Mouse (Mus musculus) embryo, embryonic 10 days (tissue): Measurements from ENCODE around the gene Cep350.

ENCODE experiments used
- DNase-seq: peaks from one replicate; pipeline ENCODE4 v3.0.0-alpha.2; 2015; ENCODE audit warnings: low spot score

The Cep350 gene

GRCm38 (mm10) chr1:155973068-155973718 is at the start of gene Cep350:
Gene Cep350, minus strand, starts transcription at chr1:155973255.
- peak; percentile 99 for DNase-seq

GRCm38 (mm10) chr1:156020402-156020801 is 47.3 kb upstream of the Cep350 start:
- no peak for DNase-seq

GRCm38 (mm10) chr1:156019800-156020199 is 46.7 kb upstream of the Cep350 start:
- DNase-seq = no peak

- DNase-seq = no peak
These were observed 35.9 kb upstream of the Cep350 start for GRCm38 (mm10) chr1:156009003-156009402.

GRCm38 (mm10) chr1:156005906-156006305 is 32.9 kb upstream of the Cep350 start:
- no peak for DNase-seq

- DNase-seq = no peak
These were observed 30.3 kb upstream of the Cep350 start for GRCm38 (mm10) chr1:156003201-156003935.

GRCm38 (mm10) chr1:156002366-156002765 is 29.3 kb upstream of the Cep350 start:
- no peak for DNase-seq

GRCm38 (mm10) chr1:155995612-155996011 is 22.6 kb upstream of the Cep350 start:
- no peak for DNase-seq

- DNase-seq = no peak
These were observed 21.5 kb upstream of the Cep350 start for GRCm38 (mm10) chr1:155994524-155994923.

- DNase-seq = no peak
These were observed 17.3 kb upstream of the Cep350 start for GRCm38 (mm10) chr1:155990391-155990790.

- no peak for DNase-seq
These were observed 16.3 kb upstream of the Cep350 start for GRCm38 (mm10) chr1:155989387-155989786.

GRCm38 (mm10) chr1:155987625-155988024 is 14.6 kb upstream of the Cep350 start:
- no peak for DNase-seq

- DNase-seq = no peak
These were observed 1.9 kb upstream of the Cep350 start for GRCm38 (mm10) chr1:155974931-155975330.

GRCm38 (mm10) chr1:155973719-155974379 is 794 bp upstream of the Cep350 start:
- DNase-seq = no peak

- peak; percentile 28 for DNase-seq
These were observed 648 bp downstream of the Cep350 start for GRCm38 (mm10) chr1:155972146-155973067.

- no peak for DNase-seq
These were observed 23.9 kb downstream of the Cep350 start for GRCm38 (mm10) chr1:155949170-155949569.

- no peak for DNase-seq
These were observed 28.7 kb downstream of the Cep350 start for GRCm38 (mm10) chr1:155944361-155944760.

GRCm38 (mm10) chr1:155937416-155937815 is 35.6 kb downstream of the Cep350 start:
- DNase-seq = no peak

- DNase-seq = no peak
These were observed 38.4 kb downstream of the Cep350 start for GRCm38 (mm10) chr1:155934702-155935101.

GRCm38 (mm10) chr1:155903561-155903960 is 69.5 kb downstream of the Cep350 start:
- DNase-seq = no peak

GRCm38 (mm10) chr1:155901348-155901747 is 71.7 kb downstream of the Cep350 start:
- DNase-seq = no peak

- DNase-seq = no peak
These were observed 78.7 kb downstream of the Cep350 start for GRCm38 (mm10) chr1:155894382-155894781.
